Mouse (Mus musculus): ENCODE data around the gene Nt5m.
"Not testable (repeated sequence)": the region's sequence is repeated elsewhere in the genome, so short reads cannot be mapped to it uniquely, and the experiment has no call there.

DNA sequence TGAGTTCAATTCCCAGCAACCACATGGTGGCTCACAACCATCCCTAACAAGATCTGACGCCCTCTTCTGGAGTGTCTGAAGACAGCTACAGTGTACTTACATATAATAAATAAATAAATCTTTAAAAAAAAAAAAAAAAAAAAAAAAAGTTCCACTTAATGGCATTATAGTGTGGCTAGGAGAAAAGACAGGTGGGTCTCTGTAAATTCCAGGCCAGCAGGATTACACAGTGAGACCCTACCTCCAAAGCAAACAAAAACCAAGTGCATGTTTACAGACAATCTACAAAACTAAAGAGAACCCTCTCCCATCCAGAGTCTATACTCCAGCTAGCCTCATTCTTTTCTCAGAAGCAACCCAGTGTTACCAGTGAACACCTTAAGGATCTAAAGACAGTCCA is 1.5 kb upstream of the Nt5m start:
- not testable (repeated sequence) for TF ChIP-seq CTCF, EP300 (IDR thresholded peaks at IDR 0.05; ENCODE audit: low read depth)

All from liver, embryonic 14.5 days (tissue).